Mouse (Mus musculus) ES-E14 (cell line): ENCODE data around the gene Slc16a11.

ENCODE experiments used
- CHD2 ChIP-seq: IDR thresholded peaks from 2 replicates; pipeline ENCODE4 v1.6.1; 2014; ENCODE audit warnings: mild to moderate bottlenecking, low read depth, low read length, inconsistent platforms
- HCFC1 ChIP-seq: IDR thresholded peaks from 2 replicates; pipeline ENCODE4 v1.6.1; 2012; ENCODE audit warnings: low read length, inconsistent platforms, borderline replicate concordance; ENCODE audit not compliant: insufficient read depth
- MAFK ChIP-seq: IDR thresholded peaks from 2 replicates; pipeline ENCODE4 v1.6.1; 2014; ENCODE audit warnings: mild to moderate bottlenecking, low read depth, low read length, inconsistent platforms; ENCODE audit not compliant: insufficient read depth
- ZC3H11A ChIP-seq: IDR thresholded peaks from 2 replicates; pipeline ENCODE4 v1.6.1; 2012; ENCODE audit warnings: low read depth, mild to moderate bottlenecking, inconsistent platforms, low read length, borderline replicate concordance
- ZNF384 ChIP-seq: IDR thresholded peaks from 2 replicates; pipeline ENCODE4 v1.6.1; 2012; ENCODE audit warnings: low read depth, low read length, inconsistent platforms

DNA sequence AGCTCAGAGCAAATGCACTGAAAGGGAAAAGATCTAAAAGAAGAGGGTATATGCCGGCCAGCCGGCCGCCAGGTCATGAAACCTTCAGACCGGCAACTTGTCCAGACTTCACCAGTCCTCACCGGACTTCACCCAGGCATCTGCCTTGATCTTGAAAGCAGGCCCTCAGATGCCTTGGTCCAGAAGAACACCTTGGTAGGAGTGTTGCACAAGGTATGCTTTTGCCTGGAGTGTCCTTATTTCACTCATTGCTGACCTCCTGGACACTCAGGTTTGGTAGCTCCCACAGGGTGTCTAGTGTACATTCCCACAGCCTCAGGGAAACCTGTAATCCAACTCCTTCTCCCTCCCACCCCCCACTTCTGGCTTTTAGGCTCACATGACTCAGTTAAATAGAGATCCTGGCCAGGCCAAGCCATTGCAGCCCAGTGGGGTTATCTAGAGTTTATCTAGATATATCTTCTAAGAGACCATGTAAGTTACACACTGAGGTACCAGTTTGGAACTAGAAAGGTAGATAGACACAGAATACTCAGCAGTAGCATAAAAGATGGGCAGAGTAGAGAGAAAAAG lies 12.4 kb upstream of the Slc16a11 start:
- TF ChIP-seq CHD2 = no peak
- TF ChIP-seq ZC3H11A = no peak
- TF ChIP-seq ZNF384 = no peak
- TF ChIP-seq HCFC1 = no peak
- no peak for TF ChIP-seq MAFK
